Mouse (Mus musculus) embryonic fibroblast, embryonic 13.5 days (primary cell): ENCODE measurements at regions not wholly inside any gene's neighbourhood (a gene's known extent, or its start where the extent isn't known, plus 50 kb on each side); places are given as distances from the start of the nearest gene placed in this dataset.

ENCODE experiments used
- CTCF ChIP-seq: IDR thresholded peaks from 2 replicates; pipeline ENCODE4 v1.5.1; 2011; ENCODE audit warnings: mild to moderate bottlenecking, control low read depth, low read length, moderate library complexity, borderline replicate concordance; ENCODE audit not compliant: insufficient read depth
- POLR2A ChIP-seq: IDR thresholded peaks from 2 replicates; pipeline ENCODE4 v1.6.1; 2011; ENCODE audit warnings: low read depth, mild to moderate bottlenecking, control low read depth, low read length, moderate library complexity

- TF ChIP-seq POLR2A: no peak
- TF ChIP-seq CTCF: no peak
Observed at GRCm38 (mm10) chr11:18535592-18535857, 483.3 kb downstream of the Meis1 start.
